Mouse (Mus musculus) ES-Bruce4 (cell line): ENCODE results near the gene Olfr1029.

ENCODE experiments used
- CTCF ChIP-seq: IDR thresholded peaks from one replicate; pipeline ENCODE4 v1.8.1; 2011; ENCODE audit warnings: low read depth, low read length
- EP300 ChIP-seq: IDR thresholded peaks from 2 replicates; pipeline ENCODE4 v1.6.1; 2011; ENCODE audit warnings: low read depth, low read length; ENCODE audit not compliant: insufficient read depth
- POLR2A ChIP-seq: IDR thresholded peaks from one replicate; pipeline ENCODE4 v1.8.1; 2011; ENCODE audit warnings: low read length; ENCODE audit not compliant: insufficient read depth

DNA sequence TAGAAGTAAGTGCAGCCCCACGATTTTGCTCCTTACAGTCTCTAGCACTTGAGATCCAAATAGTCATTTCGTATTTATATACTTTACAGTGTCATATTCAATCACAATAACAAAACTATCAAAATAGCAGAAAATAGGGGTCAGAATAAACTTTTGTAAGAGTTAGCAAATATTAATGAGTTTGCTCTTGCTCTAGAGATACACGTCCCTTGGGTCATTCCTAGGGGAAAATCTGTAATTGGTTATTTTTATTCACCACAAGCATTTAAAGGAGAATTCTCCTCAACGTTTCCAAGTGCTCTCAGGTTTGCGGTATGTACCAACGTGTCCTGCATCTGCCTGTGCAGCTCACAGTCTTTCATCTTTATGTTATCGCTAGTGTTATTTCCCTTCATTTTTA is 31.5 kb downstream of the Olfr1029 start, which contains the start of gene Olfr1032:
- TF ChIP-seq POLR2A, result no peak
- no peak for TF ChIP-seq CTCF
- no peak for TF ChIP-seq EP300
